Mouse (Mus musculus) ES-CJ7 (cell line): ENCODE results near the gene Get4.

Experiments used
- DNase-seq: peaks from one replicate; pipeline ENCODE4 v3.0.0; 2011; ENCODE audit warnings: low read depth, low spot score

Gene Get4

GRCm38 (mm10) chr5:139241022-139241761 is 10.9 kb upstream of the Get4 start:
- DNase-seq = no peak

- DNase-seq = no peak
These were observed 8.7 kb upstream of the Get4 start for GRCm38 (mm10) chr5:139243384-139243783.

- DNase-seq = no peak
These were observed 4.4 kb upstream of the Get4 start for GRCm38 (mm10) chr5:139247767-139248166.

DNA sequence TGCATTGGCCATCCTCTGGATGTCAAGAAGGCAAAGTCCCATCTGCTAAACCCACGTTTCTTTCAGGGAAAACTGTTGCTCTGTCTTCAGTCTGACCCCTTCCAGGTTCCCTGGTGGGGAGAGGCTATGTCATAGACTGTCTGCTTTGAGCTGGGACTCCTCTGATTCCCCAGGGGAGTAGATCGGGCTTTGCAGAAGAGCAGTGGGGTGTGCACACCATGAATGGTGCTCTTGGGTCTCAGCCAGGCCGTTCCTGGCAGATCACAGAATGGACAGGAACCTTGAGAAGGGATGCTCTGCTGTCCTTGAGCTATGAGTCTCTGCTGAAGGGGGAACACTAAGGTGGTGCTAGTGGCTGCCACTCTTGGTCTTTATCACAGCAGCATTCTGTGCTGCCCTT is 3.3 kb upstream of the Get4 start:
- DNase-seq = no peak

DNA sequence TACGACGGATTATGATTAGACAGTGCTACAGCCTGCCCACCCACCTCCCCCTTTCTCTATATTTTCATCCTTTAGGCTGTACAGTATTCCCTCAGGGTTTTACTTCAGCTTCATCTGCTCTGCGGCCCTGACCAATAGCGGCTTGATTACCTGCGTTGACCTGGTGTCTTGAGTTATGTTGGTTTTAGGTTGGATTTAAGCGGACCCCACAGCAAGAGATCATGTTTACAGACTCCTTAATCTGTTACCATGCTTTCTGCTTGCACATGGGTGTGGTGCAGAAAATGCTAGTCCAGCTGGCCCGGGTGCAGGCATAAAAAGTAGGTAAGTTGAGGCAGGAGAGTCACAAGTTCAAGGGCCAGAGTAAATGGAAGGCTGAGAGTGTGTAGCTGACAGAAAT is 845 bp upstream of the Get4 start:
- DNase-seq = no peak

GRCm38 (mm10) chr5:139251736-139252080 is 416 bp upstream of the Get4 start:
- no peak for DNase-seq

GRCm38 (mm10) chr5:139252910-139253245 is 754 bp downstream of the Get4 start:
- no peak for DNase-seq

- peak; percentile 29 for DNase-seq
These were observed 1.2 kb downstream of the Get4 start for GRCm38 (mm10) chr5:139253301-139253741.

- no peak for DNase-seq
These were observed 2.8 kb downstream of the Get4 start for GRCm38 (mm10) chr5:139254938-139255337.

GRCm38 (mm10) chr5:139255777-139256176 is 3.7 kb downstream of the Get4 start:
- DNase-seq = no peak

DNA sequence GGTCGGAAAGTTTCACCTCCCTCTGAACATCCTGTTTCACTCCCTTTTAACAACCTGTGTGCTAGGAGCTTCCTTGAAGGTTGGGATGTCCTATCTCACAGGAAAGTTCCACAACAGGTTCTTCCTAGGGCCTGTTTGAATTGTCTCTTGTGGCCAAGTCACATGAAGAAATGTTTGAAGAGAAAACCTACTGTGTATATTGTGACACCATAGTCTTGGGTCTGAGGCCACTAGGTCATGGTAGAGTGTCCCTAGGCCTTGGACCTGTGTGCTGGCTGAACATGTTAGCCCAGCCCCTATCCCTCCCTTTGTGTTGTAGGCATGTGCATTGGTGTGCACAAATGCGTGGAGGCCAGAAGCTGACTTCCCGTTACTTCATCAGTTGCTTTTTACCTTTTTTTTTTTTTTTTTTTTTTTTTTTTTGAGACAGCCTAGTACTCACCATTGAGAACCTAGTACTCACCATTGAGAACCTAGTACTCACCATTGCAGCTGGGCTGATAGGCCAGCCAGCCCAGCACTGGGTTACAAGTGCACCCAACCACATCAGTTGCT is 4.2 kb downstream of the Get4 start:
- DNase-seq = no peak

- DNase-seq = no peak
These were observed 5.1 kb downstream of the Get4 start for GRCm38 (mm10) chr5:139257265-139257664.

GRCm38 (mm10) chr5:139257818-139258217 is 5.7 kb downstream of the Get4 start:
- DNase-seq = no peak

DNA sequence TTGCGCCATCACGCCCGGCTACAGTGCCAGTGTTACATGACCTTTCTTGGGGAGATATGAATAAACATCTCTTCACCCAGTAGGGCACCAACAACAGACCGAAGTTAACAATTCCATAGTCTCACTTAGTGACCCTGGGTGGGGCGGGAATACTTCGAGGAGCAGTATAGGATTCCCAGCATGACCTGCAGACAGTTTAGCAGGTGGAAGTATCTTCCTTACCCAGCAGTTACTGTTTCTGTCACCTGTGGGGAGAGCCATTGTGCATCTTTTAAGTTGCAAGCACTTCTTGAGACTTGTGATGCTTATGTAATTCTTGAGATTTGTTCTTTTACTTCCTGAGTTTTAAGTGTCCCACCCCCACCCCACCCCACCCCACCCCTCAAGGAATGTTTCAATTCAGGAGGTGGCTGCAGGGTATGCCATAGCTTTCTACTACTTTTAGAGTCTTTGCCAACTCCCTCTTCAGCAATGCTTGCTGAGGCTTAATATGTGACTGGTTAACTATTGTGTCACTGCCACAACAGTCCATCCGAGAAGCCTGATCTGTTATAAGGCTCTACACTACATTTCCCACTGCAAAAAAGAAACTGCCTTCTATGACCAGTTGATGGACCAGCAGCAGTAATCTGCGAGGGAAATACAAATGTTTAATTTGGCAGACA is 6.4 kb downstream of the Get4 start:
- DNase-seq = peak; percentile 74

GRCm38 (mm10) chr5:139259853-139260252 is 7.7 kb downstream of the Get4 start:
- no peak for DNase-seq

DNA sequence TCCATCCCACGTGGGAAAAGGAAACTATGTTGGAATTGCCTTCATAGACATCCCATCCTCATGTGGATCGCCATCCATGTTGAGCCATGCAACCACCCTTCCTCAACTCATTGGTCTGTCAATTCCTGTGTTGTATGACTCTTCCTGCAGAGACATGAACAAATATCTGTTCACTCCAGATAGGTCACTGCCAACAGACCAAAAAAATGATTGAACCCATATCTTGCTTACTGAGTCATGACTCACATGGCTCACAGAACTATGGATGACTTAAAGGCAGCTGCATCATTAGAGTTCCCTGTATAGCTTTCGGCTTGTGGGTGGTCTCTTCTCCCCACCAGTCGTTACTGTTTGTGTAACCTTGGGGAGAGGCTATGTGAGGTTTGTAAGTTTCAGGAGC is 9.3 kb downstream of the Get4 start:
- DNase-seq = no peak

DNA sequence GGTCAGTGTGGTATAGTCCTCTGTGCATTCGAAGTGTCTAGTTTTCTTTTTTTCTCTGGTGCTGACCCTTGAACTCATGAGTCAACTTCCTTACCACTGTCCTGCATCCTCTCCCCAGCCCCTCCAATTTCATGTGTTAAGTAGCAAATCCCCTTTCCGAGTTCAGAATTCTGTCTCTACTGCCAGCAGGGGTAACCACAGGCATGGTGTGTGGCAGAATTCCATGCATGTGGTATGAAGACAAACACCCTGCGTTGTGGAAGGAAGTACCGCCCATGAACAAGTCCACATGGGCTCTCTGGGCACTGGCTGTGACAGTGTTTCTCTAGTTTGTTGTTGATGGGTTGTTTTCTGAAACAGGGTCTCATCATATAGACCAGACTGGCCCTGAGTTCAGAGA is 15.5 kb downstream of the Get4 start:
- no peak for DNase-seq

DNA sequence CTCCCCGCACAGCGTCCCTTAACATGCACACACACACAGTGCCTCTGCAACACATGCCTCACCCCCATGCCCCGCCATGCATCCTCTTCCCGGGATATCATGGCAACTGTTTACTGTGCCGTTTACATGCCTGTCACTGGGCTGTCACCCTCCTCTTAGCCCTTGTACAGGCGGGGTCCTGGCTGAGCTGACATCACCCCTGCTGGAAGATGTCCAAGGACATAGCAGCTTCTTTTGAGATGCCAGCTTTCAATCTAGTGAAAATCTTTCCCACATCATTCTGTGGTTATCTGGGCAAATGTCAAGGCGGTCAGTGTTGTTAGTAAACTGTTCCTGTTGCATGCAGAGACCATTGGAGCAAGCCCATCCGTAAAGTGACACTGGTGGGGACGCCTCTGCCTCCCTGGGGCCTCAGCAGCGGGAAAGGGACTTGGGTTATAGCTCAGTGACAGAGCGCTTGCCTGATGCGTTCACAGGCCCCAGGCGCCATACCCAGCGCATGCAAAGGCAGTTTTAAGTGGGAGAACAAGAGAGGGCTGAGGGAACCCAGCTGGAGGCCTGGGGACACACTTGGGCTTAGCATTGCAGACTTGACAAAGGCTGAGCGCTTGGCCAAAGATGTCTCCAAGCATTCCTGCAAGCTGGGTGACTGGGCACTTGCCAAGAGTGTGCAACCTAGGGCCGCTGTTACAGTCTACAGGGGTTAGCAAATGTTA is 18.8 kb downstream of the Get4 start:
- no peak for DNase-seq

- no peak for DNase-seq
These were observed 19.9 kb downstream of the Get4 start for GRCm38 (mm10) chr5:139271994-139272554.

DNA sequence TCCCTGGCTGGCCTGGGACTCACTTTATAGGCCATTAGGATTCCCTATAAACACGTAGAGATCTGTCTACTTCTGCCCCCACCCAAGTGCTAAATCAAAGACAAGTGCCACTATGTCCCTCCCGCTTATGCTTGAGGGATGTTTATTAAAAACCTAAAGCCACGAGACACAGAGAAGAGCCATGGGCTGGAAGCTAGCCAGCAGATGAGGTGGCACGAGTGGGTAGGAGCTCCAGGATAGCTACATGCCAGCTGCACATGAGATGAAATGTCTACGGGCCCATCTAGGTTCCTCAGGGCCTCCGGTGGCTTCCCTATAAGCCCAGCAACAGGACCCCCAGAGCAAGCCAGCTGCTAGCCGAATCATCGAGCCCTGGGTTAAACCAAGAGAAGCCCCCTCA is 25.2 kb downstream of the Get4 start:
- no peak for DNase-seq

DNA sequence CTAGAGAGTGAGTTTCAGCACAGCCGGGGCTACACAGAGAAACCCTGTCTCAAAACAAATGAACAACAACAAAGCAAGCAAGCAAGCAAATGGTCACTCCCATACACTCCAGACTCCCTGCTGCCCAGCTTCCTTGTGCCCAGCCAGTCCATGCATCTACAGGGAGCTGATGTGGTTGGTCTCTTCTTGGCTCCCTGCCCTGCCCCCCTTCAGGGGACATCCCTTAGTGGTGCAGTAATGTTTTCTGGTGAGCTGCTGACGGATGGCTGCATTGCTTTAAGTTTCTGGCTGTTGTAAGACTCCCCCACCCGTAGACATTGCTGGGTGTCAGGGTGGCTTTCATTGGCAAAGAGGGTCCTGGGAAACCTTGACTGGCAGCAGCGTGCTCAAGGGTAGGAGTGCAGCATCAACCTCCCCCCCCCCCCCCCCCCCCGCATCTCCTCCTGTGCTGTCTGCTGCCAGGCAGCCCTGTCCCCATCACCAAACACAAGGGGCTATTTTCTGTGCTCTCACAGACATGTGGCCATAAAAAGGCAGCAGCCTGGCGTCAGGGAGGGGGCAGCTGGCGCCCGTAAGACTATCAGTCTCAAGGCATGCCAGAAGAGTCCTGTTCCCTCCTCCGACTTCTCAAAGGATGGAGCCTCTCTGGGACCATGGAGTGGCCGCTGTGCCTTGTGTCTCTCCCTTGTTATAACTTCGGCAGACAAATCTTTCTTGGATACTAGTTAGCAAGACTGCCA is 29.4 kb downstream of the Get4 start:
- DNase-seq = no peak

DNA sequence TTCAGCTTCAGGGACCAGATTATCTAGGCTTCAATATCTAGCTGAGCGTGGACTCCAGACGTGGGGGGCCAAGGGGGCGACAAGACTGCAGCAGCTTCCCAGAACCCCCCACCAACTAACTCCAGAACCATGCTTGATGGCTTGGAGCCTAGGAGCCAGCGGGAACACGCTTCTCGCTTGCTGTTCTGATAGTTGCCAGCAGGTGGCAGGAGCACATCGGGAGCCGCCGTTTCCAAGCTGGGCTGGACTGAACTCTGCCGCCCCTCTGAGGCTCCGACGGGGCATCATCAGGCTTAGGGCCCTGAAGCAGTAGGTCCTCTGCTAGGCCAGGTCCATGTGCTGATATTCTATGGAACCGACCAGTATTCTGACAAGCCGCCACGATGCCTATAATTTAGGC is 30.1 kb downstream of the Get4 start:
- DNase-seq = peak; percentile 74
